Mouse (Mus musculus) c-Kit-positive CD71-negative TER-119-negative erythroid progenitor cells, embryonic 14.5 days (primary cell): ENCODE results near the gene Zdhhc5.

Source experiments
- DNase-seq: peaks from one replicate; pipeline ENCODE4 v3.0.0-alpha.2; 2013; ENCODE audit warnings: low read depth

Zdhhc5 gene

DNA sequence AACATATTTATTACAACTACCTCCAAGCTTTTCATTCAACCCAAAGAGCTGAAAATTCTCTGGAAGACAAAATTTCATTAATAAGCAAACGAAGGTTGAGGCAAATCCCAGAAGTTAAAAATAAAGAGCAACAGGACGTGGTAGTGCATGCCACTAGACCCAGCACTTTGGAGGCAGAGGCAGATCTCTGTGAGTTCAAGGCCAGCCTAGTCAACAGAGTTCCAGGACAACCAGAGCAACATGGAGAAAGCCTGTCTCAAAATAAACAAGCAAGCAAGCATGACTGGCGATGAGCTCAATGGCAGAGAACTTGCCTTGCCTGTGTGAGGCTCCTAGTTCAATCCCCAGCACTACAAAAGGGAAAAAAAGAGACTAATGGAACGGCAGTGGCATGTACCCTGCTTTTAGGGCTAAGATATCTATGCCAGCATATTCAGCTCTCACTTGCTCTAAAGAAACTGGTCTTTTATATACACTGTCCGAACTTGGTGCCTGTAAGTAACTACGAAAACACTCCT lies 67.9 kb downstream of the Zdhhc5 start:
- DNase-seq, result no peak

DNA sequence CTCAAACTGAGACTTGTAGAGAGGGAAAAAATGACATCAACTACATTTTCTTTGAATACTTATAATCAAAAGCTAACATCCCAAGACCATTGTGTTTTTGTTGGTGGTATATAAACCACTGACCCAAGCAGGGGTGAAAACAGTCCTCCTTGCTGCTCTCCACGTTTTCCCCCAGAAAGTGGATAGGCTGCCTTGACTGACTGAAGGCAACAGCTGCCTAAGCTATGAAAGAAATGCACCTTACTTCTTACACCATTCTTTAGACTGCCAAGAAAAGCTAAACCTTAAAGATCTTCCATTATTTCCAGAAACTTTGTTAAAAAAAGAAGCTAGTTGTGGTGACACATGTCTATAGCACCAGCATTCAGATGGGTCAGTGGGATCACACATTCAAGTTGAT lies 68.8 kb downstream of the Zdhhc5 start:
- DNase-seq, result no peak

DNA sequence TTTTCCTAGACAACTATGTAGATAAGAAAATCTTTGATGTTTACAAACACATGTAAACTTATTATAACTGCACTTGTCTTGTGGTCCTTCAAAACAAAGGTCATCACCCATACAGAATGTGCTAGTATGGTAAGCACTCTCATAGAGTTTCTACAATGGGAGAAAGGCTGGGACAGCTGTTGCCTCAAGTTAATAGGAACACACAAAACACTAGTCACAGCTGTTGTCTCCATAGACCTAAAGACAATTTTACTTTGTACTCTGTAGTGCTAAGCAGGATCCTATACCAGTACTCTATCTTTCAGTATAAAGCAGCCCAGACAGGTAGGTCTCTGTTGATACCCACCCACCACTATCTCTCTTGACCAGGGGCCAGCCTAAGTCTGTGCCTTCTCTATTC lies 74.1 kb downstream of the Zdhhc5 start:
- DNase-seq, result no peak

DNA sequence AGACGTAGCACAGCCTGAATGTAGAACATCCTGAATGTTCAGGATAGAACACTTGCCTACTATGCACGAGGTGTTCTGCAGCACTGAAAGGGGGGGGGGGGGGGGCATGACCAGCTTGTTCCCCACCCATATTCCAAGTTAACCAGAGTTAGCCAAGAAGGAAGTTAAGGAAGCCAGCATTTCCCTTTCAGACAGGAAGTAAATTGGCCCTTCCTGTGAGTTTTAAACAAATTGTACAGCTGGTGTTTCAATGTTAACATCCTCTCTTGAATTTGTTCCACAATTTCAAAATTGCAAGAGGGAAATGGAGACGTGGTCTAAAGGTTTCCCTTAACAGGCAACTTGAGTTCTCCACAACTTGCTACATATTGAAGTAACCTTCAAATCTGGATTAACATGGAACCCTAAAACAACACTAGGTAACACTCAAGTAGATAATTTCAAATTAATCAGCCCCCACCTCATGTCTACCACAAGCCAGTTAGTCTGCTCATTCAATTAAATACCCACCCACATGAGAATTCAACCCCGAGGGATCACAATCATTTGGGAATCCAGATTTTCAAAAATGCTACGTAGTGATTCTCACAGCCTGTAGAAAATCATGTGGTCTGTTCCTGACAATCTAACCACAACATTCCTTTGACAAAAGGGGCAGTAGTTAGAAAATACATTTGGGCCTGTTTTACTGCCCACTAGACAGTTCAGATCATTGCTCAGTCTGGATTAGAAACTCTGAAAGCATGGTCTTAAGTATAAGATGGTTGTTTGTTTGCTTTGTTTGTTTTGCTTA lies 76.4 kb downstream of the Zdhhc5 start:
- no peak for DNase-seq
